Mouse (Mus musculus): ENCODE results near the gene Popdc3.

DNA sequence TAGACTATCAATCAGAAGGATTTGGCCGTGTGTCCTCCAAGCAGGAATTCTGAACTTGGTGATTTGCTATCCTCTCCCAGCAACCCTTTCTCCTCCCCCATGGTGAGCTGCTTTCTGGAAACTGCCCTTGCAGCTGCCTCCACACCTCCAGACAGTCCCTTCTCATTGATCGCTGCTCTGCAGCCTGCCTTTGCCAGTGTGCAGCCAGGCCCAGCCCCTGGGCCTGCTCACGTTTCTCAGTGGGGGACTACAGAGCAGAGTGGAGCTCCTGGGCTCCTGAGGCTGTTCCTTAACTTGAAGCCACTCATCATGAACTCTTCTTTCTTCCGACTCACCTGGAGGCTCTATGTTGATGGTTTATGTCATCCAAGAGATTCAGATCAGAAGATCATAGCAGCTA lies 38.0 kb upstream of the Popdc3 start:
- TF ChIP-seq POLR2A (IDR thresholded peaks at IDR 0.05; ENCODE audit: insufficient read depth, low read depth, low read length) (no peak), CTCF (IDR thresholded peaks at IDR 0.05; ENCODE audit: insufficient read depth, low read depth, low read length) (no peak)

Measured in olfactory bulb, adult 2 months (tissue).